Mouse (Mus musculus) MEL (cell line): Measurements from ENCODE around the gene Stat6. TPM values are rescaled to one million over a fixed set of nuclear protein-coding genes. Genes with fewer than 3 reads are reported as not detected.
A peak's percentile ranks its signal among the peaks of the same experiment; 100 is the strongest.

Experiments used
- DNase-seq: peaks from one replicate; pipeline ENCODE4 v3.0.0; 2011; ENCODE audit warnings: low read depth, low spot score
- H3K27ac ChIP-seq: 2 replicates; pipeline ENCODE4 v1.5.1; 2012; ENCODE audit warnings: low read depth, mild to moderate bottlenecking, control low read depth, low read length, moderate library complexity; ENCODE audit not compliant: control insufficient read depth
- H3K27me3 ChIP-seq, 2 experiments: fragments of 150-350 bp in 1 of 2; sonication (generic) in 1 of 2; 2 replicates each; pipeline ENCODE4 v1.6.1; 2012; ENCODE audit warnings: low read length in 2 of 2, mild to moderate bottlenecking in 2 of 2, improper control_type of control experiment in 1 of 2, moderate library complexity in 1 of 2; ENCODE audit not compliant: insufficient read depth in 2 of 2, control insufficient read depth in 1 of 2
- H3K36me3 ChIP-seq, 2 experiments: 2 replicates each; pipeline ENCODE4 v1.6.1; 2012 to 2014; ENCODE audit warnings: low read length in 2 of 2, improper control_type of control experiment in 1 of 2, inconsistent platforms in 1 of 2, mild to moderate bottlenecking in 1 of 2; ENCODE audit not compliant: insufficient read depth in 2 of 2, control insufficient read depth in 1 of 2
- H3K4me1 ChIP-seq, 2 experiments: fragments of 150-350 bp in 1 of 2; sonication (generic) in 1 of 2; 2 replicates each; pipeline ENCODE4 v1.6.1; 2012; ENCODE audit warnings: low read length in 2 of 2, improper control_type of control experiment in 1 of 2, mild to moderate bottlenecking in 1 of 2; ENCODE audit not compliant: insufficient read depth in 2 of 2, control insufficient read depth in 1 of 2
- H3K4me3 ChIP-seq, 2 experiments: fragments of 150-350 bp in 1 of 2; sonication (generic) in 1 of 2; 2 replicates each; pipeline ENCODE4 v1.5.1; 2012; ENCODE audit warnings: low read depth in 2 of 2, low read length in 2 of 2, mild to moderate bottlenecking in 2 of 2, moderate library complexity in 2 of 2, control low read depth in 1 of 2, improper control_type of control experiment in 1 of 2; ENCODE audit not compliant: control insufficient read depth in 1 of 2, insufficient read depth in 1 of 2
- H3K79me2 ChIP-seq: 2 replicates; pipeline ENCODE4 v1.6.1; 2012; ENCODE audit warnings: mild to moderate bottlenecking, low read length, moderate library complexity; ENCODE audit not compliant: control insufficient read depth, poor library complexity, insufficient read depth
- H3K9ac ChIP-seq: 2 replicates; pipeline ENCODE4 v1.6.1; 2012; ENCODE audit warnings: low read depth, mild to moderate bottlenecking, control low read depth, low read length, moderate library complexity; ENCODE audit not compliant: control insufficient read depth, poor library complexity, severe bottlenecking
- H3K9me3 ChIP-seq: fragments of 150-350 bp; sonication (generic); replicated peaks from 2 replicates; pipeline ENCODE4 v1.6.1; 2012; ENCODE audit warnings: mild to moderate bottlenecking, low read length, improper control_type of control experiment, moderate library complexity; ENCODE audit not compliant: insufficient read depth
- CHD1 ChIP-seq: IDR thresholded peaks from 2 replicates; pipeline ENCODE4 v1.6.1; 2012; ENCODE audit warnings: low read depth, mild to moderate bottlenecking, inconsistent platforms, low read length, improper control_type of control experiment
- EP300 ChIP-seq, 2 experiments: IDR thresholded peaks; 2 replicates each; pipeline ENCODE4 v1.6.1; 2011; ENCODE audit warnings: improper control_type of control experiment in 2 of 2, low read length in 2 of 2, low read depth in 1 of 2, mild to moderate bottlenecking in 1 of 2
- ETS1 ChIP-seq: IDR thresholded peaks from 2 replicates; pipeline ENCODE4 v1.6.1; 2012; ENCODE audit warnings: low read depth, mild to moderate bottlenecking, inconsistent platforms, low read length, improper control_type of control experiment, moderate library complexity
- GATA1 ChIP-seq: IDR thresholded peaks from 2 replicates; pipeline ENCODE4 v1.6.1; 2011; ENCODE audit warnings: low read depth, low read length, improper control_type of control experiment
- MAFK ChIP-seq: IDR thresholded peaks from 2 replicates; pipeline ENCODE4 v1.6.1; 2011; ENCODE audit warnings: low read depth, mild to moderate bottlenecking, low read length, improper control_type of control experiment, borderline replicate concordance
- MAZ ChIP-seq: IDR thresholded peaks from 2 replicates; pipeline ENCODE4 v1.6.1; 2012; ENCODE audit warnings: low read depth, mild to moderate bottlenecking, inconsistent platforms, low read length, improper control_type of control experiment
- MYB ChIP-seq: IDR thresholded peaks from 2 replicates; pipeline ENCODE4 v1.6.1; 2011; ENCODE audit warnings: mild to moderate bottlenecking, low read depth, low read length, improper control_type of control experiment
- POLR2AphosphoS2 ChIP-seq: IDR thresholded peaks from 2 replicates; pipeline ENCODE4 v1.6.1; 2011; ENCODE audit warnings: low read length, improper control_type of control experiment
- RAD21 ChIP-seq: IDR thresholded peaks from 2 replicates; pipeline ENCODE4 v1.6.1; 2011; ENCODE audit warnings: mild to moderate bottlenecking, low read depth, low read length, improper control_type of control experiment
- RCOR1 ChIP-seq: IDR thresholded peaks from 2 replicates; pipeline ENCODE4 v1.6.1; 2012; ENCODE audit warnings: low read depth, mild to moderate bottlenecking, inconsistent platforms, low read length, improper control_type of control experiment
- TAL1 ChIP-seq: IDR thresholded peaks from 2 replicates; pipeline ENCODE4 v1.6.1; 2012; ENCODE audit warnings: mild to moderate bottlenecking, inconsistent platforms, low read length, moderate library complexity, mixed read lengths
- TBP ChIP-seq: IDR thresholded peaks from 2 replicates; pipeline ENCODE4 v1.8.0; 2011; ENCODE audit warnings: low read depth, low read length, improper control_type of control experiment
- TCF12 ChIP-seq: IDR thresholded peaks from 2 replicates; pipeline ENCODE4 v1.6.1; 2014; ENCODE audit warnings: low read depth, mild to moderate bottlenecking, inconsistent platforms, low read length, improper control_type of control experiment, moderate library complexity
- UBTF ChIP-seq: IDR thresholded peaks from 2 replicates; pipeline ENCODE4 v1.6.1; 2012; ENCODE audit warnings: low read depth, mild to moderate bottlenecking, inconsistent platforms, low read length, improper control_type of control experiment, moderate library complexity, borderline replicate concordance; ENCODE audit not compliant: insufficient read depth
- USF2 ChIP-seq, 2 experiments: IDR thresholded peaks; 2 replicates each; pipeline ENCODE4 v1.6.1; 2011 to 2012; ENCODE audit warnings: improper control_type of control experiment in 2 of 2, low read length in 2 of 2, borderline replicate concordance in 1 of 2, inconsistent platforms in 1 of 2, low read depth in 1 of 2, mild to moderate bottlenecking in 1 of 2; ENCODE audit not compliant: insufficient read depth in 1 of 2
- ZC3H11A ChIP-seq: IDR thresholded peaks from 2 replicates; pipeline ENCODE4 v1.6.1; 2012; ENCODE audit warnings: low read depth, mild to moderate bottlenecking, inconsistent platforms, low read length, improper control_type of control experiment
- ZNF384 ChIP-seq: IDR thresholded peaks from 2 replicates; pipeline ENCODE4 v1.6.1; 2012; ENCODE audit warnings: low read depth, mild to moderate bottlenecking, inconsistent platforms, low read length, improper control_type of control experiment
- polyA plus RNA-seq, 2 experiments: library from polyadenylated mRNA; stranded (reverse) in 1 of 2; unstranded in 1 of 2; fragments of >175 nt in 1 of 2; fragments of >200 nt in 1 of 2; gene quantifications; 2 replicates each; pipeline versions ENCODE4 v1.2.1 to v1.2.4; 2012; ENCODE audit warnings: low replicate concordance in 2 of 2, low read depth in 1 of 2; ENCODE audit not compliant: insufficient read length in 2 of 2, insufficient read depth in 1 of 2, missing spikeins in 1 of 2
- total RNA-seq: library from RNA; depleted of rRNA; stranded (reverse); fragments of 300-350 nt; gene quantifications from 2 replicates; pipeline ENCODE4 v1.2.3, GENCODE M21; 2012

Stat6 gene
- total and polyA plus RNA-seq, 3 experiments: 34.9 to 50.2 TPM; not detected in 1

DNA sequence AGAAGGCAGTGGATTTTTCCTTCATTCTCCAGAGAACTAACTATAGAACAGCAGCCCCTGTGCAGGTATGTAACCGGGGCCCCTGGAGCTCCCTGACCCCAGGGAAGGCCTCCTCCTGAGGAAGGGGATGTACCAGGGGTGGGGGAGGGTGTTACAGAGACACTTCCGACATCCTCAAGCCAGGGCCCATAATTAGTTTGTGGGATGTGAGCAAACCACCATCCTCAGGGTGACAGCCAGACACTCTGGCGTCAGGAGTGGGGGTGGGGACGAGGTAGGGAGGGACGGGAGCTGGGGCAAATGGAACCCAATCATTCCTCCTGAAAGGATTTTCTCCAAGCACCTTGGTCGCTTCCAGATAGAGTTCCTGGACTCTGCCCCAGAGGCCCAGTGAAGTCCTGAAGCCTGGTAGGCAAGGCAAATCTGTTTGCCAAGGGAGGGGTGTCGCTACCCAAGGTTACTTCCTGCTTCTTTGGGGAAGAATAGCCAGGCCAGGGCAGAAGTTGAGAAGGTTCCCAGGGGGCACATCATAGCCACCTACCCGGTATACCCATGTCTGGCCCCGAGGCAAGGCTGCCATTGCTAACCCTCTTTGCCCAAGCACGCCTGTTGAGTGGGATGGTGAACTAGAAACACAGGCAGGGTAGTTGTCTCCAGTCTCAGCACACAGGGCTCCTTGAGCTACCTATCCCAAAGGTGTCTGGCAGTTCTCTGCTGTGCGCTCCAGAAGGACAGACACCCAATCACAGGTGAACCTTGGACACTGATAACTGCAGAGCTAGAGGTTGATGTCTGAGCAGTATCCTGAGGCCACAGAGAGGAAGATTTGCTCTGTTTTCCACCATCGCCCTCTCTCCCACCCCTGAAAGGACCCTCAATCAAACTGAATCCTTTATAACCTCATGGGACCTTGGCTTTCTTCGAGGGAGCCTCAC lies 39.1 kb upstream of the Stat6 start:
- TF ChIP-seq TBP (no peak), MAZ (no peak), CHD1 (no peak), MYB (no peak), MAFK (no peak), USF2 (IDR thresholded peaks at IDR 0.05; ENCODE audit: borderline replicate concordance in 1 of 2, insufficient read depth in 1 of 2, low read depth in 1 of 2, low read length in 2 of 2) (no peak), RAD21 (no peak), ZC3H11A (no peak), GATA1 (no peak), TCF12 (no peak), EP300 (IDR thresholded peaks at IDR 0.05; ENCODE audit: low read depth in 1 of 2, low read length in 2 of 2) (no peak), ETS1 (no peak), POLR2AphosphoS2 (no peak)
- H3K4me3 ChIP-seq: no peak overlapping the region
- H3K27ac ChIP-seq: no peak overlapping the region
- H3K79me2 ChIP-seq: no peaks in the 10 kb centered on the region
- peaks cover 0 to 6% of the 10 kb centered on the region in 2 experiments; a peak in 1 of 4 replicates for H3K36me3 ChIP-seq
- peaks cover 2 to 5% of the 10 kb centered on the region in 2 experiments; a peak in 3 of 4 replicates for H3K27me3 ChIP-seq
- H3K9me3 ChIP-seq: no peaks in the 10 kb centered on the region
- H3K4me1 ChIP-seq: peaks cover 0 to 12% of the 10 kb centered on the region in 2 experiments; a peak in 3 of 4 replicates
- DNase-seq: no peak
- H3K9ac ChIP-seq: no peak overlapping the region

DNA sequence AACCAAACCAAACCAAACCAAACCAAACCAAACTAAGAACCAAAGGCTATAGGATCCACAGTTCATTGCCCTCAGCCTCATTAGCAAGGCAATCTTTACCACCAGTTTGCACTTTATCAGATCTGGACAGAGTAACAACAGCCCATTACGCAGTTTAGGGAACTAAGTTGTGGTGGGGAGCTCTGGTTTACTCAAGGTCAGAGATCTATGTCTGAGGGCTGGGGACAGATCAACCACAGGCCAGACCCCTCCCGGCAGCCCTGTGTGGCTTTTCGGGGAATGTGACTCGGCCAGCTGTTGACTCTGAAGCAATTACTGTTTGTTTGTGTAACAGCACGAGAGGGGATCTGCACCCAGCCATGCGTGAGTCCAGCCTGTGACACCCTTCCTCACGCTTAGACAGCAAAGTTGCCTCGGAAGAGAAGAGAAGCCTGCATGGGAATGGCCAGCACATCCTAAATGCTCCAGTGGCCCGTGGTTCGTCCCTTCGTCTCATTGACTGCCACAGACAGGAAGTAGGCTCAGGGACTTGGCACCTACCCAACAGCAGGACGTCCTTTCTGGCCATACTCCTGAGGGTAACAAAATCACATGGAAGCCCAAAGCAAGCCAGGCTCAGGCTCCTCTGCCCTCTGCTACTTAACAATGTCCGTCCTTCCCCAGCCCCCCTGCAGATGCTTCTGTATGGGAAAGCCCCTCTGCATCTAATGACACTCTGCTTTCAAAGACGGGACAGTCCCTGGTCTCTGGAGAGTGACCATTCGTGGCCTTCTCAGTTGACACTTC lies 38.1 kb upstream of the Stat6 start:
- Histone ChIP-seq H3K4me3 (no peak overlapping the region), H3K27me3 (peaks cover 2 to 3% of the 10 kb centered on the region in 2 experiments; a peak in 3 of 4 replicates), H3K9me3 (no peaks in the 10 kb centered on the region), H3K36me3 (peaks cover 0 to 6% of the 10 kb centered on the region in 2 experiments; a peak in 1 of 4 replicates), H3K4me1 (peaks cover 0 to 12% of the 10 kb centered on the region in 2 experiments; a peak in 3 of 4 replicates), H3K9ac (no peak overlapping the region), H3K27ac (no peak overlapping the region), H3K79me2 (no peaks in the 10 kb centered on the region)
- peak; percentile 73 for DNase-seq
- peak; percentile 94 for TF ChIP-seq RCOR1
- TF ChIP-seq ZNF384: no peak
- peak; percentile 45; the same call in 1 of the 2 replicates for TF ChIP-seq TAL1
- peak; percentile 63 to 76 for TF ChIP-seq EP300 (IDR thresholded peaks at IDR 0.05; ENCODE audit: low read depth in 1 of 2, low read length in 2 of 2)
- TF ChIP-seq ZC3H11A: no peak
- TF ChIP-seq GATA1: peak; percentile 90
- peak; percentile 47; the same call in 1 of the 2 replicates for TF ChIP-seq ETS1
- TF ChIP-seq TCF12: peak; percentile 42
- TF ChIP-seq UBTF: no peak
